Mouse (Mus musculus) monocyte, adult 5-6 weeks (primary cell): Measurements from ENCODE around the gene Slc44a3. TPM values are rescaled to one million over a fixed set of nuclear protein-coding genes. Genes with fewer than 3 reads are reported as not detected.

Experiments used
- ATAC-seq: fragments of 153-309, 156-312 bp; replicated peaks from 2 replicates; pipeline ENCODE4 v1.8.0; 2017; ENCODE audit warnings: mild to moderate bottlenecking; ENCODE audit not compliant: low TSS enrichment, insufficient number of reproducible peaks, severe bottlenecking, poor library complexity, low FRiP score
- total RNA-seq: library from RNA; stranded (forward); fragments of 200-1000, 200-491, 200-594 nt; gene quantifications from 3 replicates; pipeline ENCODE4 v1.2.3, GENCODE M21; 2017

Slc44a3 gene
- not detected in 3 replicates for total RNA-seq

DNA sequence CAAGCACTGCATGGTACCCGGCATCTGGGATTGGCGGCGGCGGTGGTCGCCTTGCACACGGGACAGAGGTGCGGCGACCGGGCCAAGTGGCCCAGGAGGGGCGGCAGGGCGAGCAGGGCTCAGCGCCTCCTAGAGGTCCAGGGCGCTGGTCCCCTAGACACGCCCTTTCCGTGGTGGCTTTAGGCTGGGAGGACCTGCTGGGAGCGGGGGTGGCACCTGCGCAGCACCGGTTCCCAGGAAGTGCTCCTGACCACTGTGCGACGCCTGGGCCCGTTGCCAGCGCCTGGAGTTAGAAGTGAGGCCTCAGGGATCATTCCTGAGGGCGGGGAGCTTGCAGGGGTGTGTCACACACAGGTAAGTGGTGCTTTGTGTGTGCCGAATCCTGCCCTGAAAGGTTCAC lies at the start of gene Slc44a3:
Gene Slc44a3 (minus strand): TSS at position 229 of the 400 bp plus-strand sequence.
- ATAC-seq = no peak

DNA sequence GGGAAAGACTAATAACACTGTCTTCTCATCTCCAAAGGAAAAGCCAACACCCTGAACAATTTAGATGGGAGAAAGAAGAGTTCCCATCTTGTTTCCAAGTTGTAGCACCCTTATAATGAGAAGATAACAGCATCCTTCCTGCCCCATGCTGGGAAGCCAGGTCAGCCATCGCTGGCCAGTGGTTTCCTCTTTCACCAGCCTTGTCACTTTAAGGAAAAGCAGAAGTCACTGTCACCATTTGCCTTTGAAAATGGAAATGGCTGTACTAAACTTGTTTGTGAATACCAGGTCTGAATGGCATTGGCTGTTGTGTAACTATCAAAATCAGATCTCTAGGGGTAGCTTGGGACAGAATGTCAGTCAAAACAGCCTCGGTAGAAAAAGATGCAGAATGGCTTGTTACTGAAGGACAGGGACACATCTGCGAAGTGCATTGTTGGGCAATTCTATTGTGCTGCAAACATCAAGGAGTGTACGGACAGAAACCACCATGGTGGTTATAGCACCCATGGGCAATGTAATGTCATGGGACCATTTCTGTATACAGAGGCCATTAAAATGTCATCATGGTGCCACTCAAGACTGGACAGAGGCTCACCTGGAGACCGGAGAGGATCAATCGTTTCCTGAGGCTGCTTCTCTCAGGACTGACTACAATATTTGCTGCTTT lies 47.8 kb upstream of the Slc44a3 start:
- ATAC-seq = peak; percentile 58

DNA sequence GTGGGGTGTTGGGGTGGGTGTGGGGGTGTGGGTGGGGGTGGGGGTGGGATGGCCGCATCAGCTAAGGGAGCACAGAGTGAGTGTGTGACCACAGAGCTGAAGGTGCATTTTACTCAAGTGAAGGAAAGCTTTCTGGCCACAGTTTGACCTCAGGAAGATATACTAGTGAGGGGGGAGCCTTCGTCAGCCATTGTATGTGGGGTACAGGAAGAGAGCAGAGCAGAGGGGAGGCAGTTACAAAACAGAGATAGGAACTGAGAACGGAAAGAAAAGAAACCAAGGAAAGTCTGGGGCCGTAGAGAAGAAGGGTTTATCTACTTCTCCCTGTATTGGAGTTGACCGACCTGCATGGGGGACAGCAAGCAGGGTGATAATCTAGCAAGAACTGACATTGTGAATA lies 47.2 kb upstream of the Slc44a3 start:
- no peak for ATAC-seq

DNA sequence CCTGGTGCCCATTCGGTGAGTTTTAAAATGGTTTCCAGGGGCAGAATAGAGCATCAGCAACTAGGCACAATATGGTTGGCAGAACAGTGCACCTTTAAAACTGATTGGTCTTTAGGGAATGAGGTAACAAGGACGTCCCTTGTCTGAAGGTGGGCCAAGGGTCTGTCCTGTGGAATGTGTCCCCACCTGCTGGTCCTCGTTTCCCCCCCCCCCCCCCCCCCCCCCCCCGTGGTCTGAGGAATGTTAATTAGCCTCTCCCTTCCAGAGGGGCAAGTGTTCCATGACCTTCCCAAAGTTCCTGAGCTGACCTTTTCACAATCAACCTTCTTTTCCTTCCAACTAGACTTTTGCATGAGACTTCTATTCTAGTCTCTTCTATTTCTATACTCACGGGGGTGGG lies 46.5 kb upstream of the Slc44a3 start:
- no peak for ATAC-seq

DNA sequence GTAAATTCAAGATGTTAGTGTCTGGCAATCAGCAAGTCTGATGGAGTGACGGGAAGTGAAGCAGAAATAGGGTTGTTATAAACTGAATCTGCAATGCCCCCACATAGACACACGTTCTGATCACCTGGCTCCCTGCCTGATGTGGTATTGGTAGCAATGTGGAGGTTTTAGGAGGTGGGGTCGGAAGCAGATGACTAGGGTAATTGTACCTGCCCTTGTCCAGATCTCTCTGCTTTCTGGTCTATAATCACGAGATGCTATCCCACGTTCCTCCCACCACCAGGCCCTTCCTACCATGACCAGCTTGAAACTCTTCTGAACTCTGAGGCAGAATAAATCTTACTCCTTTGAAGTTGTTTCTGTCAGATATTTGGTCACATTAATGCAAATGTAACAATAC lies 45.4 kb upstream of the Slc44a3 start:
- ATAC-seq = no peak

DNA sequence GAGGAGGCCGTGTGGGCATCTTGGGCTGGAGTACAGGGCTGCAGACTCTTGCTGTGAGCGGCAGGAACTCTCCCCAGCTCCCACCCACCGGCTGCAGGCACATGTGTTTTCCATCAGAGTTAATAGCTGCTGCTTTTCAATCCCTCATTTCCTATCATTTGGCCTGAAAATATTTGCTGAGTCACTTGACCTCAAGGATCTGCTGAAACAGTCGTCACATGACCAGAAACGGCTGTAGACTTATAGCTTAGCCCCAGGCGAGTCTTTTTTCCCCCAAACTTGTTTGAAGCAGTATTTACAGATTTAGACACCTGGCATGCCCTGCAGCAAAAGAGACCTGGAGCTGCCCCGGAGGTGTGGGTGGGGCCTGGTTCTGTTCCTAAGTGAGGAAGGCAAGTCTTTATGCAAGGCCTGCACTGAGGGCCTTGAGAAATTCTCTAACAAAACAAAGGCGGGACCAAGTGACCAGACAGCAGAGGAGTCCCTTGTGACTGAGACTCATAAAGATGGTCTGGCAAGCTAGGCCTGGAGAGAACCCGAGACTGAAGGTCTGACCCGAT lies 44.9 kb upstream of the Slc44a3 start:
- 0 out of 2 replicates have a peak, but pooled peaks have one; percentile 16 for ATAC-seq

DNA sequence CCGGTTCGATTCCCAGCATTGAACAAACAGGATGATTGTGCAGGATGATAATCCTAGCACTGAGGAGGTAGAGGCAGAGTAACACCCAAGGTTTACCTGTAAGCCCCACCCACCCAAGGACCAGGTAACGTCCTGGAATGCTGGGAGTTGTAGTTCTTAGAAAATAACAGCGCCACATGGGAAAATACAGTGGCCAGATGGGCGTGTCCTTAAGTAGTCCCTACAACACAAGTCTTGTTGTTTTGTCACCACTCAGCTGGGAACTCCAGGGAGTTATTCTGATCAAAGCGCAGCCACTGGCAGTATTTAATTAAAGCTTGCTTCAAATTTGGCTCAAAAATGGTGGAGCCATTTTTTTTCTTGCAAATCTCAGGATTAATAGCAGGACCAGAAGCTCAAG lies 44.2 kb upstream of the Slc44a3 start:
- no peak for ATAC-seq

DNA sequence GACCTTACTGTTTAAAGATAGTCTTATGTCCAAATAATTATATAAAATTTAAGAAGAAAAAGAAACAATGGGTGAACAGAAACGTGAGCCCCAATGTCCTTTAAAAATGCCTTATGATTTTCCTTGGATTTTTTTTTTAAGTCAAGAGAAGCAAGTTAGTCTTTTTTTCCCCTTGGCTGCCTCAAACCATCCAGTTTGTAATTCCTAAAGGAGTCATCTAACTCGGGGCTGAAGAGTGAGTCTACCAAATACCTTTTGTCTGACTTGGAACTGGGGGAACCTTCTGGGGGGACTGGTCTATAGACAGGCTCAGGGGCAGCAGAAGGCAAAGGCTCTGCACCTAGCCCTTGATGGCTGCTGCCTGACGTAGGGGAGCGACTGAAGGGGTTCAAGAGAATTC lies 42.2 kb upstream of the Slc44a3 start:
- ATAC-seq = no peak

DNA sequence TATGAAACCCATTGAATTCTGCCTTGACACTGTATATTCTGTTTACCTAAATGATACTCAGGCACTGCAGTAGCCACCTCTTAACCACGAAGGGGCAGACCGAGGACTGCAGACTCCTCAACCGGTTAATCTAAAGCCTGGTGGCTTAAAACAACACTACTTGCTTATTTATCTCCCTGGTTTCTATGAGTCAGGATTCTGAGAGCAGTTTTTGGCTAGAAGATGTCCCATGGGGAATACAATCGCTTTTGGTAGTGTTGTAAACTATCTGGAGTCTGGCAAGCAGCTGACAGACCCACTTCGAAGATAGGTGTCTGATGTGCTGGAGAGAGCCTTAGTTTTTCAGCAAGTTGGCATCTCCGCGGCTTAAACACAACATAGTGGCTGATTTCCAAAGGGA lies 41.7 kb upstream of the Slc44a3 start:
- ATAC-seq = no peak

DNA sequence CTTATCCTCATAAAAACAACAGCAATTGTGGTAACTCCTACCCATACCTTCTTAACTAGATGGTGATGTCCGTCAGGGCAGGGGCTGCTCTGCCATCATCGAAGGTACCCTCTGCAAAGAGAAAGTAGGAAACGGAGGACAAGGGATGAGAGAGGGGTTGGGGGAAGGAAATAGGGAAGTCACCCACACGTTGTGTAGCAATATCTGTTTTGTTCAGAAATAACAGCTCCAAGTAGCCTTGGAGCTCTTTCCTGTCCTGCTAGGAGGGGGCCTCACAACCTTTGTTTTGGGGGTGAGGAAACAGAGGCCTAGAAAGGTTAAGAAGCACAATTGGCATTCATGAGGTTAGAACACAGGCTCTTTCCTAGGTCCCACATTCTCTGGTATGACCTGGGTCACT lies 39.3 kb upstream of the Slc44a3 start:
- peak; percentile 40; the same call in 1 of the 2 replicates for ATAC-seq

DNA sequence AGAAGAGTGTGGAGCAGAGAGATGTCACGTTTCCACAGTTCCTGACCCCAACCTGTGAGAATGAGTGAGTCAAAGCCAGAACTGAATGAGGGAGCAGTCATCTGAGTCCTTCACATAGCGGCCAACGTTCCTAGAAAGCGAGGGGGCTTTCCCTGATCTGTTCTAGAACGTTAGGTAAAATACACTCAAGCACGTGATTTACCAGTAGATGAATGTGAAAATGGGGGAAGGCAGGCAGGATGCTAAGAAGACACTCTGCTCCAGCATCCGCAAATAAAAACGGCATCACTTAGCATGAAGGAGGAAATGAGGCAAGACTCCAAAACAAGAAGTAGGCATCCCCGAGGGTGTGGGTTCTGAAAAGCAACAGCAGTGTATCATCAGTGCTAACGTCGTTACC lies 38.4 kb upstream of the Slc44a3 start:
- peak; percentile 91 for ATAC-seq

DNA sequence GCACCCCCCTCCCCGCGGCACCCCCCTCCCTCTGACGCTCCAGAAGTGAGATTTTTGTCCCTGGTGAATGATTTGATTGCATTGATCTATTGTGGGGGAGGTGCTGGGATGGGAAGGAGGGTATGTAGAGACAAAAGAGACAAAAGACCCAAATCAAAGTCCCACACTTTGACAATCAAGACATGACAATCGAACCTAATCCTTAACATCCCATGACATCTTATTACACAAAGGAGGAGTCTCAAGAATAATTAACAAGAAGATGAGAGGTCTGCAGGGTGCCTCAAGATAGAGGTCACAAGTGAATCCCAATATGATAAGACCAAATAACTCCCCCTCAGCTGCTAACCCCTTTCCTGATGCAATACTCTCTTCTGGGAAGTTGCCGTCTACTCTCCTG lies 37.6 kb upstream of the Slc44a3 start:
- ATAC-seq = no peak

DNA sequence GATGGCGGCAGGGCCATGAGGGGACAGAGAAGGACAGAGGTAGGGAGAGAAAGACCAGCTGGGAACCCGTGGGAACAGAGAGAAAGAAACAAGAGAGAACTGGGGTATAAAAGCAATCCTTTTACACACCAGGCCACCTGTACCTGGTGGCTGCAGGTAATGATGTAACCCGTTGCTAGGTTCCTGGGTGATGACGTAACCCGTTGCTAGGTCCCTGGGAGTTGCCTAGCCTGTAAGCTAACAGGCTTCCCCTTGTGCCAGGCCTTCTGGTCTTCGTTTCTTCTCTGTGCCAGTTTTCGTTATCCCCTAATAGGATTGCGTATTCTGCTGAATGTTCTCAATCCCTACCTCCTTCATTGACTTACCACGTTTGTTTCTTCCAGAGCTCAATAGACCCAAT lies 36.8 kb upstream of the Slc44a3 start:
- ATAC-seq = no peak

DNA sequence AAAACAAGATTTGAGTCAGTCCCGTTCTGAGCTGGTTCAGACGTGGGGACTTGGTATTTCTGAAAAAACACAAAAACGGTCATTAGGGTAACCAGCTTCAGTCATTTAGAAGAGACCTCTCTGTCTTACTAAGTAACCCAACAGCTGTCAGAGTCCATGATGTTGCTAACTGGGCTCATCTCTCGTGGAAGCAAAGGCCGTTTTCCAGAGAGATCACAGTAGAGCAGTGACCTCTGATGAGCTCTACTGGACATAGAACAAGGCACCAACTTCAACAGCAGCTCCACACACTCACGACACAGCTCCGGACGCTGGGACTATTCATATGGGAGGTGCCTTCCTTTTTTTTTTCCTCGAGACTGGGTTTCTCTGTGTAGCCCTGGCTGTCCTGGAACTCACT lies 35.7 kb upstream of the Slc44a3 start:
- no peak for ATAC-seq

DNA sequence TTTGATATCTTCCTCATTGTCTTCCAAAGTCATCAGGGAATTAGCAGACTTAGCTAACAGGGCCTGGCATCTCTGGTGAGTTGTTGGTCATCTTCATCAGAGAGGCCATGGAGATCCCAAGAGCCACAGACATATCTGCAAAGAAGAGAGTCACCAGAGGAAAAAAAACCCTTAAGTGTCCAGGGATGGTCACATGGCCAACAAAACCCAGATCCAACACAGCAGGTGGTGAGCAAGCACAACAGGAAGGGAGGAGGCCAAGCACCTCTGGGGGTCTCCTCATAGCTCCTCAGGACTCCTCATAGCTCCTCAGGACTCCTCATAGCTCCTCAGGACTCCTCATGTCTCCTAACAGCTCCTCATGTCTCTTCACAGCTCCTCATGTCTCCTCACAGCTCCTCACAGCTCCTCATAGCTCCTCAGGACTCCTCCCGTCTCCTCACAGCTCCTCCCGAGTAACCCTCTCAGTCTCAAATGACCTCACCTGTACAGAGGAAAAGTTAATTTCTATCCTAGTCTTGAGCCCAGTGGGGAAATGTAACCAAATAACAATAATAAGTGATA lies 35.2 kb upstream of the Slc44a3 start:
- no peak for ATAC-seq

DNA sequence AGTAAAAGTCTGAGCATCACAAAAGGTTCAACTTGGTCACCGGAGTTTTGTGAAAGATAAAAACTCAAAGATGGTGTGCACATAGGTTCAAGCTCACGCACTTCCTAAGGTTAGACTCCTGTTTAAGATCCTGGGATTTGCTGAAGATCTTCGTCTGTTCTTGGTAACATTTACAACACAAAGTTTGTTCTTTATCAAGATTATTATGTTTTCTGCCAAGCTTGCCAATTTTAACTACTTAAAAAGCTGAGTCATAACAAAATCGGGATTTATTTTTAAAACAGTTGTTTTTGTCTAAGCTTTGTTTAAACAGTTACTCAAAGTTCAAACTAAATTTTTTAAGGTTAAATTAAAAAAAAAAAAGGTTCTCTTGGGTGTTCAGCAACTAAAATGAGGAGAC lies 34.7 kb upstream of the Slc44a3 start:
- ATAC-seq = no peak

DNA sequence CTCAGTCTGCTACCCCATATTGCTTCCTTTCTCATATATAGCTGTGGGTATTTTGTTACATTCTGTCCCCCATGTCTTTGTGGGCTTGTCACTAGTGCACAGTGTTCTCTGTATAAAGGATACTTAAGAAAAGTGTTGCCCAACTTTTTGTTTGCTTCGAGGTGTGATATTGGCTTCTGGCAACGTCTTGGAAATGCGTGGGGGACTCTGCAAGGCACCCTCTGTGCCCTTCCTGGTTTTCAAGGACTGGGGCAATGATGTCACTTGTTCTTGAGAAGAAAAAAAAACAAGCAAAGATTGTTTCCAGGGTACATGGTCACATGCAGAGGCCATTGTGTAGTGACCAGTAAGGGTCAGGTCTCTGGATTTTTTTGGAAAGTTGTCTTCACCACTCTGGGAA lies 29.6 kb upstream of the Slc44a3 start:
- no peak for ATAC-seq

DNA sequence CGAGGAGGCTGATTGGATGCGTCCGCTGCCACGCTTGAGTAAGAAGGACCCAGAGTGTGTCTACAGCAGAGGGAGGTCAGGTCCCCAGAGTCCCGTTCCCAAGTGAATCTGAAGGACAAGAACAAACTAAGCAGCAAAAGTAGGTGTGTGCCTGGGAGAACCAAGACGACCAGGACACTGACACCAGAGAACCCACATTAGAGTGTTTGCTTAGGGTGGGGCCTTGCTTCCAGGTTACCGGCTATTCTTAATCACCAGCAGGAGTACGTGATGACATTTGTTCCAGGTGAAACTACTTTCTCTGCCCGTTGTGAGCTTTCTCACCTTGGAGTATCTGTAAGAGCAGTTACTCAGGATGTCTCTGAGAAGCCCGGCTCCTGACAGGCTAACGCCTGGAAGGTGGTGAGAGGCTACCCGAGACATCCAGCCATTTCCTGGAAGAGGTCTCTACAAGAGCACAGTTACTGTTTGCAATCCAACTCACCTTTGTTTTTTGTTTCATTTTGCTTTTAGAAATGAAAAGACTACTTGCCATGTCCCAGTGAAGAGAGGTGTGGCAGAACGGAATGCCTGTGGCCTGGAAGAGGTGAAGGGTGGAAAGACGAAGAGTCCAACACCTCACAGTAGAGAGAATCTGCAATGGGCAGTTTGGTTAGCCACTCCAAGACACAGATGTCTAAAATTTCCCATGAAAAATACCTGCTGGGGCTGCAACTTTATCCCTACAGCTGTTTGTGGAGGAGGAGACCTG lies 28.1 kb upstream of the Slc44a3 start:
- no peak for ATAC-seq

DNA sequence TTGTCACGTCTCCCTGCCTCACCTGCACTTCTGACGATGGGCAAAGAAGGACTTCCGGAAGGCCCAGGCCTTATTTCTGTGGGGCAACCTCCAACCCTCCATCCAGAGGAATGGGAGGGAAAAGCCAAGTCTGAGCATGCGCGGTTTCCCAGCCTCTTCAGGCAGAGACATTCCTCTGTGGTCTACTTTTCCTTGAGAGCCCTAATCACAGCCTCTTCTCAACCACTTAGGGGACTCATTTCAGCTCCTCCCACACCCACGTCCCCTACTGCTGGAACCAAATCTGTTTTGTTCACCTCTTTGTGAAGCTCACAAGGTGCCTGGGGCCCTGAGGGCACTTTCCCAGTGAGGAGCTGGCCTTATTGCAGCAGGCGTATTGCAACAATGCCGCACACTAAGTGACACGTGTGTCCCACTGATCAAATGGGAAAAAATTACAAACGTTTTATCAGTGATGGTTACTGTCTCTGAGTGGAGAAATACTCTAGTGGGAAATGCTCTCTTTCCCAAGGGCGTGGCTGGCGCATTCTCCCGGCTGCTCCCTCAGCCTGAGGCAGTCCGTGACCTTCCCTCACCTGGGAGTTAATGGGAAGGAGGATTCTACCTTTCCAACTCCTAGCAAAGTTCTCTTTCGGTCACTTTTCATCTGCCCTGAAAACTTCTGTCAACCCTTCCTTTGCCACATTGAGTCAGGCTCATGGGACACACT lies 27.4 kb upstream of the Slc44a3 start:
- ATAC-seq = no peak
